Mouse (Mus musculus): ENCODE measurements around the gene Ube2u. TPM values are rescaled to one million over a fixed set of nuclear protein-coding genes. Genes with fewer than 3 reads are reported as not detected.

The Ube2u gene
- polyA plus RNA-seq, 1 experiment from 2014 or later: 0.40 TPM

DNA sequence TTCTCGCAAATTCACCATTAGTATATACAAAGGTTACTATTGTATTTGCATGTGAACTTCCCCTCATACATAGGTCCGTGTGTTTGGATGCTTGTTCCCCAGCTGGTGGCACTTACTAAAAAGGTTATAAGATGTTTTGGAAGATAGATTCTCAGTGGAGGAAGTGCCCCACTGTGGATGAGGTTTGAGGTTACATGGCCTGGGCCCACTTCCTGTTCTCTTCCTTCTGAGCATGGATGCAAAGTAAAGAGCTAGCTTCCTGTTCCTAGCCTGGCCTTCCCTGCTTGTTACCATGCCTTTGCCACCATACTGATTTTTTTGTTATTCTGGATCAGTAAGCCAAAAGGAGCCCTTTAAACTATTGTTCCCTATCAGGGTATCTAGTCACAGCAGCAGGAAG, 24.7 kb downstream of the Ube2u start:
- ATAC-seq (ENCODE audit: insufficient number of reproducible peaks, insufficient read depth, low FRiP score, low TSS enrichment): no peak
- H3K4me1 ChIP-seq: no peaks in the 10 kb centered on the region
- H3K4me3 ChIP-seq: no peak overlapping the region
- no peaks in the 10 kb centered on the region for H3K36me3 ChIP-seq
- no peak overlapping the region for H3K27ac ChIP-seq
- H3K4me2 ChIP-seq (replicated peaks): no peak overlapping the region
- no peaks in the 10 kb centered on the region for H3K9me3 ChIP-seq
- H3K27me3 ChIP-seq: no peaks in the 10 kb centered on the region
- no peak overlapping the region for H3K9ac ChIP-seq
- 78% methylated on average over 2 of the region's 2 CpGs for WGBS

DNA sequence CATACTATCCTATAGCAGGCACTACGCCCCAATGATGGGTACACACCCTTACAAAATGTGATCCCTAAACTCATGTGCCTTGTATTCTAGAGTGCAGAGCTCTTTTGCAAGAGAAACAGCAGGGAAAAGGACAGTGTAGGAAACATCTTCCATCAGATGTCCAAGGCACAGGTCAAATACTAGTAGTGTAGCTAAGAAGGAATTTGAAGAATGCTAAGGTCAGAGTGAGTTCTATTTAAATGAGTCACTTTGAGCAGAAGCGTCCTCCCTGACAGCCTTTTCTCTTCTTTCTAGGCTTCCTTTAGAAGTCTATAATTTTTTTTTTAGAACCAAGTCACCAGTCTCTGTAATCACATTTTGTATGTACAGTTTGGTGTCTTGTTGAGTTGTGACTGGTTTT, 39.0 kb downstream of the Ube2u start:
- no peaks in the 10 kb centered on the region for H3K9me3 ChIP-seq
- no peaks in the 10 kb centered on the region for H3K36me3 ChIP-seq
- ATAC-seq (ENCODE audit: insufficient number of reproducible peaks, insufficient read depth, low FRiP score, low TSS enrichment): no peak
- H3K4me3 ChIP-seq: no peak overlapping the region
- H3K9ac ChIP-seq: no peak overlapping the region
- H3K27ac ChIP-seq: no peak overlapping the region
- no peaks in the 10 kb centered on the region for H3K27me3 ChIP-seq
- WGBS: 72% methylated on average over 2 of the region's 2 CpGs
- H3K4me1 ChIP-seq: peaks cover 4% of the 10 kb centered on the region; the same call in 1 of the 2 replicates
- H3K4me2 ChIP-seq (replicated peaks): no peak overlapping the region

DNA sequence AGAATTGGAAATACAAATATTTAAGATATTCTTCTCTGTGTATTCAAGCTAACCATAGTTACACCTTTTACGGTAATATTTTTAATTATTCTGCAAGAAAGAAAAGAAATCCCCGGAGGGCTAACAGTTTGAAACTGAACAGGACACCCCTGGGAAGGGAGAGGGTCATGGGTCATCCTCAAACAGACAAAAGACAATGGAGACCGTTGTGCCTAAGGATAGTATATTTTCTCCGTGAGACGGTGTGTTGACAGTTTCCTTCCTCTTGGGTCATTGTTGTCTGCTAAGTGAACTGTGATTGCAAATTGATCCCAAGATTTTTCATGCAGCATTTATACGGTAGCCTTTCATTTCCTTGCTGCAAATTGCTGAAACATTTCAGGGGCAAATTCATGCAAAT, 43.9 kb downstream of the Ube2u start:
- Histone ChIP-seq H3K27me3 (no peaks in the 10 kb centered on the region), H3K9ac (no peak overlapping the region), H3K4me1 (peaks cover 18% of the 10 kb centered on the region), H3K4me3 (no peak overlapping the region), H3K36me3 (no peaks in the 10 kb centered on the region), H3K27ac (no peak overlapping the region), H3K4me2 (replicated peaks) (no peak overlapping the region), H3K9me3 (no peaks in the 10 kb centered on the region)
- 8% methylated on average over 6 of the region's 6 CpGs for WGBS
- no peak for ATAC-seq (ENCODE audit: insufficient number of reproducible peaks, insufficient read depth, low FRiP score, low TSS enrichment)

DNA sequence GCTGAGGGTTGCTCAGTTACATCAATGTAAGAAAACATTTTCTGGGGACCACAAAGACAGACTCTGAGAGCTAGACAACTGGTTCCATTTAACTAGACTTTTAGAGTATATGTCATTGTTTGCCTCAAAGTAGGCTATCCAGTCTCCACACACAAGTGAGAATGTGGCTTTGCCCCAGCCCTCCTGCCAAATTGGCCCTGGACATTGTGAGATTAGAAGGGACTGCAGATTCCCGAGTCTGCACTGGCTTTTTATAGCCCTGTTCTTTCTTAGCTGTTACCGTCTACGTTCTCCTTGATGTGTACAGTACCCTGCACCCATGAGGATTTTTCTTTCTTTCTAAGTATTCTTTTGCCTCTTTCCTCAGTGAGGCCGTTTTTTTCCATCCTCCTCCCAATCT, 46.1 kb downstream of the Ube2u start:
- no peak for ATAC-seq (ENCODE audit: insufficient number of reproducible peaks, insufficient read depth, low FRiP score, low TSS enrichment)
- H3K4me3 ChIP-seq: no peak overlapping the region
- no peaks in the 10 kb centered on the region for H3K9me3 ChIP-seq
- WGBS: 37% methylated on average over 4 of the region's 4 CpGs
- no peaks in the 10 kb centered on the region for H3K36me3 ChIP-seq
- no peak overlapping the region for H3K9ac ChIP-seq
- peaks cover 28% of the 10 kb centered on the region for H3K4me1 ChIP-seq
- no peak overlapping the region for H3K4me2 ChIP-seq (replicated peaks)
- no peak overlapping the region for H3K27ac ChIP-seq
- no peaks in the 10 kb centered on the region for H3K27me3 ChIP-seq

DNA sequence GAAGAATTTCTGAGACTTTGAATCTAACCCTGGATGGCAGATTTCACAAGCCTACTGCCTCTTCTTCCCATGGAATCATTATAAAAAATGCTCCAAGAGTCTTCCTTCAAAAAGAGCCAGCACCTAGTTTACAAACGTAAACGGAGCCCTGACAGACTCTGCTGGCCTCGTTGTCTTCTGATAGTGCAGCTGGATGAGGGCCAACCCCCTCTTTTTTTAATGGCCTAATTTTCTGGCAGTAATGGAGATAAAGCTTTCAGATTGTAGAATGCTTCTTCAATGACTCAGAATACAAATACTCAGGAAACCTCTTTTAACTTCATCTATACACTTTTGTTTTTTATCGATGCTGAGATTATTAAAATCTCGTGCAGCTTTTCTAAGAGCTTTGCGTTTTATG, 47.6 kb downstream of the Ube2u start:
- Histone ChIP-seq H3K9ac (no peak overlapping the region), H3K4me3 (no peak overlapping the region), H3K4me2 (replicated peaks) (no peak overlapping the region), H3K27ac (no peak overlapping the region), H3K9me3 (no peaks in the 10 kb centered on the region), H3K4me1 (peaks cover 28% of the 10 kb centered on the region), H3K36me3 (no peaks in the 10 kb centered on the region), H3K27me3 (no peaks in the 10 kb centered on the region)
- WGBS: 47% methylated on average over 6 of the region's 6 CpGs
- ATAC-seq (ENCODE audit: insufficient number of reproducible peaks, insufficient read depth, low FRiP score, low TSS enrichment): no peak

DNA sequence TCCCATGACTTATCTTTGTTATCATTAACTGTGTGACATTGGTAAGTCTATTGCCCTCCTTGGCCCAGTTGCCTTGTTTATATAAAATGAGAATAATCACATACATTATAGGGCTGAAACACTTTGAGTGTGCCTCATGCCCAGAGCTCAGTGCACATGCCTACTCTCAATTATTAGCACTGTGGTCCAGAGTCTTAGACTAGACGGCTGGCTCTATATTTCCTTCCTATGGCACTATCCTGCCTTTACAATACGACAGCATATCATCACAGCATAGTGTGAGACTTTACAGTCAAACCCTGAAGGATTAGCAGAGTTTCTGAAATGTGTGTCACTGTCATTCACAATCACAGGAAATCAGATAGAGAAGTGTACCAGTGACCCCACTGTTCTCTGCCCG, 48.4 kb downstream of the Ube2u start:
- Histone ChIP-seq H3K27ac (peak overlapping the region; percentile 82), H3K27me3 (no peaks in the 10 kb centered on the region), H3K4me1 (peaks cover 24% of the 10 kb centered on the region), H3K4me3 (no peak overlapping the region), H3K4me2 (replicated peaks) (peak overlapping the region; percentile 45), H3K36me3 (no peaks in the 10 kb centered on the region), H3K9ac (no peak overlapping the region), H3K9me3 (no peaks in the 10 kb centered on the region)
- 3% methylated on average over 3 of the region's 3 CpGs for WGBS
- ATAC-seq (ENCODE audit: insufficient number of reproducible peaks, insufficient read depth, low FRiP score, low TSS enrichment): peak; percentile 55; the same call in 1 of the 2 replicates

DNA sequence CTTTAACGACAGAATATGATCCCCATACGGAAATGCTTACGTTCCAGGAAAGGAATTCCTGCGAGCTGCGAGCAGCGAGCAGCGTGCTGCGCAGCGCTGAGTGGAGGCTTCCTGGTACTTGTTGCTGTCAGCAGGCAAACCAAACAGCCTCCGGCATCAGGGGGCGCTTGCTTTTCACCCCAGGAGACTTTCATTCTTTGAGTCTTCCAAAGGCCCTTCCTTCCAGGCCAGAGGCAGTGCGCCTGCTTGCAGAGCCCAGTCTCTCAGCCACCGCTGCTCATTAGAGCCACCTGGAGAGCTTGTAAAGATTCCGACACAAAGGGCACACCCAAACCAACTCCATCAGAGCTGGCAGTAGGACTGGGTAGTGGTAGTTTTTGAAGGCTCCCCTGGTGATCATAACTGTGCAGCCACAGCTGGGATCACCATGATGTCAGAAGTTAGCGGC, 48.9 kb downstream of the Ube2u start:
- no peaks in the 10 kb centered on the region for H3K36me3 ChIP-seq
- WGBS: 1% methylated on average over 15 of the region's 15 CpGs
- H3K27ac ChIP-seq: peak overlapping the region; percentile 82
- peak overlapping the region; percentile 25 for H3K4me3 ChIP-seq
- ATAC-seq (ENCODE audit: insufficient number of reproducible peaks, insufficient read depth, low FRiP score, low TSS enrichment): peak; percentile 74
- 0 out of 2 replicates have a peak overlapping the region, but pooled peaks have one; percentile 28 for H3K9ac ChIP-seq
- H3K27me3 ChIP-seq: no peaks in the 10 kb centered on the region
- peak overlapping the region; percentile 45 for H3K4me2 ChIP-seq (replicated peaks)
- peaks cover 24% of the 10 kb centered on the region for H3K4me1 ChIP-seq
- H3K9me3 ChIP-seq: no peaks in the 10 kb centered on the region

DNA sequence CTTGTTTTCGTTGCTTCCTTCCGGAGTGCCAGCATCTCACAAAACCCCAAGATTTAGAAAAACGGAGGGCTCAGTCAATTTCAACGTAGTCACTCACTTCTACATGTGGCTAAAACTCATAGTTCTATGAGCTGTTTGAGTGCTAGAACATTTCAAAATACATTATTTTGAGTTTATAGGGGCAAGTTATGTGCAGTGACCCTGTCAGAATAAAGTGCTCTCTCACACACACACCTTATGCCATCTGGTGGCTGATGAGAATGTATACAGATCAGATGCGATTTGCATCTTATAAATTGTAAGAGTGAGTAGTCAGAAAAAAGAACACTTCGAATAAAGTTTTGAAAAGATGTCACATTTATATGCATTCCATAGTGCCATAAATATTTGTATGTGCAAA, 55.0 kb downstream of the Ube2u start:
- WGBS: 72% methylated on average over 6 of the region's 6 CpGs
- H3K36me3 ChIP-seq: no peaks in the 10 kb centered on the region
- H3K9me3 ChIP-seq: no peaks in the 10 kb centered on the region
- no peak overlapping the region for H3K27ac ChIP-seq
- no peak for ATAC-seq (ENCODE audit: insufficient number of reproducible peaks, insufficient read depth, low FRiP score, low TSS enrichment)
- no peaks in the 10 kb centered on the region for H3K27me3 ChIP-seq
- no peak overlapping the region for H3K9ac ChIP-seq
- H3K4me2 ChIP-seq (replicated peaks): no peak overlapping the region
- H3K4me1 ChIP-seq: 0 out of 2 replicates have a peak, but pooled peaks cover 7% of the 10 kb centered on the region
- H3K4me3 ChIP-seq: no peak overlapping the region

DNA sequence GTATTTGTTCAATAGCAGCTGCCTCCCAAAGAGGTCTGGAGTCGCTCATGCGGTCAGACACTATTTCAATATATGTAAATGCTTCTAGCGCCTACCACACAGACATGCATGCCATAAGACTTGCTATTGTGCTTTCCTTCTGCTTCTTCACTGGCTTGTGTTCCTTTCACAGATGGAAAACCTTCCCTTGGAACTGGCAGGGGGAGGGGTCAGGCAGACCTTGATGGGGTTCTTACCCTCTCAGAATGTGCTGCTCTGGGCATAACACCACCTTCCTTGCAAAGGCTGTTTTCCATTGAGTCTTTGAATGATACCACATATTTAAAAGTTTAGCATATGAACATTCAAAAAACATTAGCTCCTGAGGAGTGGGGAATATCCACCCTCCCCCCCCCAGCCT, 56.3 kb downstream of the Ube2u start:
- H3K4me1 ChIP-seq: 0 out of 2 replicates have a peak, but pooled peaks cover 5% of the 10 kb centered on the region
- H3K27me3 ChIP-seq: no peaks in the 10 kb centered on the region
- H3K9me3 ChIP-seq: no peaks in the 10 kb centered on the region
- H3K36me3 ChIP-seq: no peaks in the 10 kb centered on the region
- H3K4me3 ChIP-seq: no peak overlapping the region
- WGBS: 81% methylated on average over 3 of the region's 3 CpGs
- H3K4me2 ChIP-seq (replicated peaks): no peak overlapping the region
- no peak overlapping the region for H3K9ac ChIP-seq
- no peak overlapping the region for H3K27ac ChIP-seq
- no peak for ATAC-seq (ENCODE audit: insufficient number of reproducible peaks, insufficient read depth, low FRiP score, low TSS enrichment)

DNA sequence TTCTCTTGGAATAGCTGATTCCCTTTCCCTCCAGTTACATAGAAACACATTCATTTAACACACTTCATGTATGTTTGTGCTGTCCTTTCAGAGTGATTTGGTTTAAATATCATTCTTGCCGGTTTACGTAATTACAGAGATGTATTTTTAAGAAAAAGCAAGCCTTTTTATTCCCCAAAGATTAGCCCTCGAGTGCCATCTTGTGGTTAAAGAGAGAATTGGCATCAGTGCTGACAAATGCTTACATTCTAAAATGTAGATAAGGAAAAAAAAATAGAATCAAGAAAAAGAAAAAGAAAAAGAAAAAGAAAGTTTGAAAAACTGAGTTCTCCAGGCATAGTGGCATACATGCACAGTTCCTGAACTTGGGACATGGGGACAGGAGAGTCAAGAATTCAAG, 59.2 kb downstream of the Ube2u start:
- no peaks in the 10 kb centered on the region for H3K36me3 ChIP-seq
- ATAC-seq (ENCODE audit: insufficient number of reproducible peaks, insufficient read depth, low FRiP score, low TSS enrichment): no peak
- H3K9me3 ChIP-seq: no peaks in the 10 kb centered on the region
- no peak overlapping the region for H3K27ac ChIP-seq
- no peak overlapping the region for H3K4me3 ChIP-seq
- WGBS: 2% methylated on average over 3 of the region's 3 CpGs
- H3K9ac ChIP-seq: no peak overlapping the region
- no peak overlapping the region for H3K4me2 ChIP-seq (replicated peaks)
- no peaks in the 10 kb centered on the region for H3K27me3 ChIP-seq
- 0 out of 2 replicates have a peak, but pooled peaks cover 8% of the 10 kb centered on the region for H3K4me1 ChIP-seq

DNA sequence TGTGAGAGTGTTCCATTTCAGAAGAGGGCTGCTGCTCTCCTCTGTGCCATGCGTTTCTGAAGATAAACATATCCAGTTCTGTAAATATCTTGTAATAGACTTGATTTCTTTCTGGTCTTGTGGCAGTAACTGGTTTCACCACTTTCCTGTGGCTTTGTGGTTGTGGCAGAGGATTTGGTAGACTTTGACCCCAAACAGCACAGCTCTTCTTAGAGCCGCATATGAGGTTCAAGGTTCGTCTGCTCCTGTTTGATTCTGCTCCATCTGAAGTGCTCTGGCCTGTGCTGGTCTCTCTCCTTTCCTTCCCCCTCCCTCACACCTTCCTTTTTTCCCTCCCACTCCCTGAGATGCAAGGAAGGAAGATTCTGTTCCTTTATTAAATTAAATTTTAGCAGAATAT, 60.8 kb downstream of the Ube2u start:
- 59% methylated on average over 3 of the region's 3 CpGs for WGBS
- no peaks in the 10 kb centered on the region for H3K9me3 ChIP-seq
- ATAC-seq (ENCODE audit: insufficient number of reproducible peaks, insufficient read depth, low FRiP score, low TSS enrichment): no peak

DNA sequence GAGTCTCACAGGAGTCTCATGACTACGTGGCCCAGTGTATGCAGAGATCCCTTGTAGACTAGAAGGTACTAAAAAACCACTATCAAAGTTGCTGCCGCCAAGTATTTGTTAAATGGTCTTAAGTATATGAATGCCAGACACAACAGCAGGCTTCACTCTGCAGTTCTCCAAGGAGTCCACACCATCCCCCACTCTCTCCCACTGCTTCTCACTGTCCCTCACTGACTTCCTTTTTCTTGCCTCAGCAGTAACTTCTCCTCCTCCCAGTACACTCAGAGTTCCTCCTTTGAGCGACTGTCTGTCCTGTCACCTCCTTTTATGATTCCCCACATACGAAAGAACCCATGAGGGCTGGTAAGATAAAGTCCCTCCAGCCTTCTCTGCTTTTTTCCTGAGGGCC, 69.3 kb downstream of the Ube2u start:
- Histone ChIP-seq H3K27ac (no peak overlapping the region), H3K27me3 (no peaks in the 10 kb centered on the region), H3K4me3 (no peak overlapping the region), H3K9ac (no peak overlapping the region), H3K4me1 (no peaks in the 10 kb centered on the region), H3K4me2 (replicated peaks) (no peak overlapping the region), H3K9me3 (no peaks in the 10 kb centered on the region), H3K36me3 (no peaks in the 10 kb centered on the region)
- WGBS: 63% methylated on average over 4 of the region's 4 CpGs
- ATAC-seq (ENCODE audit: insufficient number of reproducible peaks, insufficient read depth, low FRiP score, low TSS enrichment): no peak

More for the DNA sequence above, 60.8 kb downstream of the Ube2u start:
- H3K9ac ChIP-seq: no peak overlapping the region
- no peaks in the 10 kb centered on the region for H3K27me3 ChIP-seq
- H3K36me3 ChIP-seq: no peaks in the 10 kb centered on the region
- 0 out of 2 replicates have a peak, but pooled peaks cover 8% of the 10 kb centered on the region for H3K4me1 ChIP-seq
- no peak overlapping the region for H3K4me3 ChIP-seq
- H3K4me2 ChIP-seq (replicated peaks): no peak overlapping the region
- H3K27ac ChIP-seq: no peak overlapping the region

DNA sequence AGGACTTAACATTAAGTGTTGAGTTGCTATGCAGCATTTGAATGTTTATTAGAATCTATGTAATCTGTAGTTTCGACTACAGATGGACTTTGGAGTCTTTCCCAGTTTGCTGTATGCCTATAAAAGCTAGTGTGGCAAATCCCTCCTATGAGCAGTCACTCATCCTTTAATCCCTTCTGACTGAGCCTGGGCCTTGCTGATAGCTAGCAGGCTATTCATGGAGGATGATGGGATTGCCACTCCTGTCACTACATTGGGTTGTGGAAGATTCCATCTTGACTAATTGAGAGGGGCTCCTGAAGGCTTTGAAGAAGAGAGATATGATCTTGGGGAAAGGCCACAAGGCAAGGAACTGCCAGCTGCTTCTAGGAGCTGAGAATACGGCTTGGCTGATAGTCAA, 74.6 kb downstream of the Ube2u start:
- Histone ChIP-seq H3K9me3 (no peaks in the 10 kb centered on the region), H3K4me1 (no peaks in the 10 kb centered on the region), H3K27ac (no peak overlapping the region), H3K36me3 (no peaks in the 10 kb centered on the region), H3K9ac (no peak overlapping the region), H3K4me2 (replicated peaks) (no peak overlapping the region), H3K27me3 (no peaks in the 10 kb centered on the region), H3K4me3 (no peak overlapping the region)
- 86% methylated on average over 2 of the region's 2 CpGs for WGBS
- no peak for ATAC-seq (ENCODE audit: insufficient number of reproducible peaks, insufficient read depth, low FRiP score, low TSS enrichment)

All from embryonic facial prominence, embryonic 12.5 days (tissue).